Mouse (Mus musculus): ENCODE measurements around the gene Pias4.

DNA sequence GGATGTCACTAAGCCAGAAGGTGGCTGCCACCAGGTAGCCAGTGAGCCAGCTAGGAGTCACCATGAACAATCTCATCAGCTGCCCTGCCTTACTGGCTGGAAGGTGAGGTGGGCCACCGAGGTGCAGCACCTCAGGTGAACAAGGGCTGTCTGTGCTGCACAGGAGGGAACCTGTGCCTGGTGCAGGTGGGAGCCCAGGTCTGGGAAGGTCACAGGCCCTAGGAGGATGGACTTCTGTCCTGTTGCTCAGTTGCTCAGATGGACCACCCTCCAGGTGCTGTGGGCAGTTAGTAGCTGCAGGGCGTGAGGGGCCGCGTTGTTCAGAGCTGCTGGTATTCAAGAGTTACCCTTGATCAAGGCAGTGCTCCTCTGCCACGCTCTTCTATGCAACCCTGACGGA lies 49.1 kb upstream of the Pias4 start:
- no peak for TF ChIP-seq CTCF (IDR thresholded peaks at IDR 0.05; ENCODE audit: low read depth)
- no peak for TF ChIP-seq EP300 (optimal IDR thresholded peaks at IDR 0.05)

Data from stomach, postnatal 0 days (tissue).